Mouse (Mus musculus): ENCODE results near the gene Gm27029. TPM values are rescaled to one million over a fixed set of nuclear protein-coding genes. Genes with fewer than 3 reads are reported as not detected.
A peak's percentile ranks its signal among the peaks of the same experiment; 100 is the strongest.
"Not testable (repeated sequence)": the region's sequence is repeated elsewhere in the genome, so short reads cannot be mapped to it uniquely, and the experiment has no call there.

Gm27029 gene
- total RNA-seq, 2 experiments from 2014 or later, result not detected

DNA sequence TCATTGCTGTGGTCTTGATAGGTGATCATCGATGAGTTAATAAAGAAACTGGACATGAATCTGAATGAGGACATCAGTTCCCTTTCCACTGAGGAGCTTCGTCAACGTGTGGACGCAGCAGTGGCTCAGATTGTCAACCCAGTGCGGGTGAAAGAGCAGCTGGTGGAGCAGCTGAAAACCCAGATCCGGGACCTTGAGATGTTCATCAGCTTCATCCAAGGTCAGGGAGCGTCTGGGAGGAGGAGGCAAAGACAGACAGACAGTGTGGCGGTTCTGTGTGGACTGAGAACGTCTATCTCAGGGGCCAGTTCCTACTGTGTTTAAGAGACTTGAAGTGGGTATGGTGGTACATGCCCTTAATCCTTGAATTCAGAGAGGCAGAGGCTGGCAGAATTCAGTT, 6.7 kb upstream of the Gm27029 start:
- no peak for ATAC-seq (replicated peaks; ENCODE audit: low FRiP score, poor library complexity, severe bottlenecking)

DNA sequence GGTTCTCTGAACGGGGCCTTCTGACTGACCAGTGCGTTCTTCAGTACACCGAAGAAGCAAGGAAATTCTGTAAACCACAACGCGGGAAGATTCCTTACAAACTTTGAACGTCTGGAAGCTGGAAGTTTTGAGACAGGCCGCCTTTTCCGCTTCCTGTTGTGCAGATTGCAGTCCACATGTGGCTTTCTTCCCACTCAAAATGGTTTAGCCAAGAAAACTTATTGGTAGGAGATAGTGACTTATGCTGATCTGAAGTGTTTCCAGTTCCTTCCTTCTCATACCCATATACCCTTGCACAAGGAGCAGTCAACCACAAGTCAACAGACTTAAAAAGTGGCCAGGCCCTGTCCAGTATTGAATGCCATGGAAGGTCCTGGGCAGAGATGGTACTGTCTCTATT, 1.6 kb upstream of the Gm27029 start:
- ATAC-seq (replicated peaks; ENCODE audit: low FRiP score, poor library complexity, severe bottlenecking), result no peak

DNA sequence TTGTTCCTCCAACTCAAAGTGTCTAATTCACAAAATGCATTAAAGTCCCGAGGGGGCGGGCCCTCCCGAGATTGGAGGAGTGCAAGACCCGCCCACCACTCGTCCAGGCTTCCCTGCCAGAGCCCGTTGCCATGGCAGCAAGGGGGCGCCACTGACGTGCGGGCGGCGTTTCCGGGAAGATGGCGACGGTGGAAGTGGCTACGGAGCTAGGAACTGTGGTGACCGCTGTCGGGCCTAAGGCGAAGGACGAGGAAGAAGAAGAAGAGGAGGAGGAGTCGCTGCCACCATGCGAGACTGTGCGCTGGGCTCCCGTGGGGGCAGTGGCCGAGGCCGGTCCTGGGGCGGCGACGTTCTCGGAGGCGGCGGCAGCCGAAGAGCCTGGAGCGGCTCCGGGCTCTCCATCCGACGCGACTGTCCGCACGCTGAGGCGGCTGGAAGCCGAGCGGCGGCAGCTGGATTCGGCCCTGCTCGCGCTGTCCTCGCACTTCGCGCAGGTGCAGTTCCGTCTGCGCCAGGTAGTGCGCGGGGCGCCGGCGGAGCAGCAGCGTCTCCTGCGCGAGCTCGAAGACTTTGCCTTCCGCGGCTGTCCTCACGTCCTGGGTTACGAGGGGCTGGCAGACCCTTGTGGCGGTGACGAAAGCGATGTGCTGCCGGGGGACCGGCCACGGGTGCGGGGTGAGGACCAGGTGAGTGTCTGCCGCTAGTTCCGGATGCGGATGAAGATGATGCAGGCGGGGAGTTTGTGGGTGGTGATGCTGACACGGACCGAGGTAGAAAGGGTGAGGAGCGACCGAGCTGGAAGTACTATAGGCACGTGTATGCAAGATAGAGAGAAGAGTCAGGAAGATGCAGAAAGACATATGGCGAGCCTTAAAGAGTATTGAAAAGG, 573 bp upstream of the Gm27029 start, which contains the start of the genes Rundc1 and Ptges3l:
Rundc1 (plus strand) TSS at position 161 of the 889 bp plus-strand sequence.
Ptges3l (minus strand) TSS at position 409 of the 889 bp plus-strand sequence.
- ATAC-seq (replicated peaks; ENCODE audit: low FRiP score, poor library complexity, severe bottlenecking), result peak; percentile 96

DNA sequence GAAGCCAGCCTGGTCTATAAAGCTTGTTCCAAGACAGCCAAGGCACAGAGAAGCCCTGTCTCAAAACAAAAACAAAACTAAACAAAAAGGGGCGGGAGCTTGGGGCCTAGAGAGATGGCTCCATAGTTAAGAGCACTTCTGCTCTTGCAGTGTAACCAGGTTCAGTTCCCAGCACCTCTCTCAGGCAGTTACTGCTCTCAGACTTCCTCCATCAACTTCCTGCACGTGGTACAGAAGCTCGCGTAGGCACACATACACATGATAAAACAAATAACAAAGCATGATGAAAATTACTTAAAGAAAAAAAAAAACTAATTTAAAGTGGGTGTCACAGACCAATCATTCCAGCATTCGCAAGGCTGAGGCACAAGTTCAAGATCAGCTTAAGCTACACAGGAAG, 4.4 kb downstream of the Gm27029 start:
- ATAC-seq (replicated peaks; ENCODE audit: low FRiP score, poor library complexity, severe bottlenecking), result no peak

DNA sequence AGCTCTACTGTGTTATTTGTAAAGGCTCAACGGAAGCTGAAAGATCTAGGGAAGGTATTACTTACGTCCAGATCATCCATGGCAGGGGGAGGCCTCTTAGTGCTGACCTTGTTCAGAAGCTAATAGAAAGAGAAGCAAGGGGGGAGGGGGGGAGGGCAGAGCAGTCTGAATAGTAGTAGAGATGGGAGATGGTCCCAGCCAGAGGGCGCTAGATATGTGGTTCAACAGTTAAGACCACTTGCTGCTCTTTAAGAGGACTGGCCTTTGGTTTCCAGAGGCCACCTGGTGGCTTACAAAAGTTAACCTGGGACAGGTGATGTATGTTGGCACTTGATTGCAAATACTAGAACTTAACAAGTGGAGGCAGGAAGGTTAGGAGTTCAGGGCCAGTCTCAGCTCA, 5.0 kb downstream of the Gm27029 start:
- ATAC-seq (replicated peaks; ENCODE audit: low FRiP score, poor library complexity, severe bottlenecking), result no peak

DNA sequence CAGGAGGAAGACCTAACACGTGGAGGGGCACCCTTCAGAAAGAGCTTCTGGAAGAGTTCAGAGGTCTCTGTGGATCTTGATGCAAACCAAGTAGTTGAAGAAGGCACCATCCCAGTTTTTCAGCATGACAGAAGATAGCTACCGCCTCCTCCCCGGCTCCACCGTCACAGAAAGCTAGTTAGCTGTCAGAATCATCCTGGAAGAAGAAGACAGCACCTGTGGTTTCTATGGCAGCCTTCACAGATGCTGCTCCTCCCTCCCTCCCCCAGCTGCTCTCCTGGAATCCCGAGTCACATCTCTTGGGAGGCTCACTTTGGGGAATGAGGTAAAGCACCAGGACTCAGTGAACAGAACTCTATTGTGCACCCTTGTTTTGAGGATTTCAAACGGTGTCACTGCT, 5.6 kb downstream of the Gm27029 start:
- ATAC-seq (replicated peaks; ENCODE audit: low FRiP score, poor library complexity, severe bottlenecking), result no peak

DNA sequence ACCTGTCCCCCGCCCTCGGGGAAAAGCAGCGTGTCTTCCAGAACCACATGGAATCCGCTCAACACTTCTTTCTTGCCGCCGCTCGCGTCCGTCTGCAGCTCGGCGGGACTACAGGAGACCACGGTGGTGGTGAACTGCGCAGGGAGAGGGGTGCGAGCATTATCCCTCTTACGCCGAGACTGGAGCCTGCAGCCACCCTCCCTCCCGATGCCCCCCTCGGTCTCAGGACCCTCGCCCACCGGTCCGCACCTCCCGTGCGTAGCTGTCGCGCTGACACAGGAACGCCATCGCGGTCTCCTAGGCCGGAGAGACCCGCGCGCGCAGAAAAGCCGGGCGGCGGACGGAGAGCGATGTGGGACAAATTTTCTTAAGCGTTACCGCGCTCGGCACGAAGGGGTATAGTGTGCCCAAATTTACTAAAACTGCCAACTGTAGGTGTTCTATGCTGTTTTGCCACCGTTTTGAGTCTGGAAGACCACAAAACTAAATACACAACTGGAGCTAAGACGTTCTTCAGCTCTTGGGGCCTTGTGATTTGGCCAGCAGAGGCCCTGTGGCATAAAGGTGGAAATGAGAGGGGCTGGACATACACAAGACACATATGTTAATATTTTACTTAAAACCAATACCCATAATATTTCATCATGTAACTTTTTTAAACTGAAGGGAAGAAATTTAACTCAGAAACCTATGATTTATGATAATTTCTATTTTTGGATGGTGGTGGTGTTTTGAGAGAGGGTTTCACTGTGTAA, 7.3 kb downstream of the Gm27029 start, which contains the start of gene Aarsd1:
Aarsd1 (minus strand) TSS at position 515 of the 755 bp plus-strand sequence.
- ATAC-seq (replicated peaks; ENCODE audit: low FRiP score, poor library complexity, severe bottlenecking), result peak; percentile 83

DNA sequence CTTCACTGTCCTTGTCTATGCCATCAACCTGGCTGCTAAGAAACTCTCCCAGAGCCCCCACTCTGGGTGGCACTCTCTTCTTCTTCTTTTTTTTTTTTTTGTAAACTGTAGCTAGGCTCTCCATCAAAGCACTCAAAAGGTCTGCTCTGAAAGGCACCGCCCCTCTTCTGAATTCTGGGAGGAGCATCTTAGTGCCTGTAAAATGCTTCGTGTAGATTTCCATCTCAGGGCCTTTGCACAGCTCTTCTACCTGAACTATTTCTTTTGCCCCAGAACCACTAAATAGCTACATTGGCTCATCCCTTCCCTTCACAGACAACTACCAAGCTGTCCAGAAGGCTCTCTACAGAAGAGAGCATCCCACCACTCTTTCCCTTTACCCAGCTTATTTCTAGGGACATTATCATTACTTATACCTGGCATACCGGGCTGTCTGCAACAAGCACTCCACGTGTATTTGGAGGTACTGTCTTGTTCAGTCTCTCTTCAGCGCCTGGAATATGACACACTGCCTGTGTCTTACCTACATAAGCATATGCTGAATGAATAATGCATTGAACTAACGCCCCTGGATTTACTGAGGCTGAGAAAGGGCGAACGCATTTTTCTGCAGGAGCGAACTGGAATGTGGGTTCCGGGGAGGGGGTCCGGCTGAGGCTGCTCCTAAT, 8.0 kb downstream of the Gm27029 start:
- peak; percentile 85 for ATAC-seq (replicated peaks; ENCODE audit: low FRiP score, poor library complexity, severe bottlenecking)

DNA sequence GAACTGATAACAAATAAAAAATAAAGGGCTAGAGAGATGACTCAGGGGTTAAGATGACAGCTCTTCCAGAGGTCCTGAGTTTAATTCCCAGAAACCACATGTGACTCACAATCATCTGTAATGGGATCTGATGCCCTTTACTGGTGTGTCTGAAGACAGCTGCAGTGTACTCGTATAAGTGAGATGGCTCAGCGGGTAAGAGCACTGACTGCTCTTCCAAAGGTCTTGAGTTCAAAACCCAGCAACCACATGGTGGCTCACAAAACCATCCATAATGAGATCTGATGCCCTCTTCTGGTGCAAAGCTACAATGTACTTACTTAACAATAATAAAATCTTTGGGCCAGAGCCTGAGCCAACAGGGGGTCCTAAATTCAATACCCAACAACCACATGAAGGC, 9.3 kb downstream of the Gm27029 start:
- no peak for ATAC-seq (replicated peaks; ENCODE audit: low FRiP score, poor library complexity, severe bottlenecking)

DNA sequence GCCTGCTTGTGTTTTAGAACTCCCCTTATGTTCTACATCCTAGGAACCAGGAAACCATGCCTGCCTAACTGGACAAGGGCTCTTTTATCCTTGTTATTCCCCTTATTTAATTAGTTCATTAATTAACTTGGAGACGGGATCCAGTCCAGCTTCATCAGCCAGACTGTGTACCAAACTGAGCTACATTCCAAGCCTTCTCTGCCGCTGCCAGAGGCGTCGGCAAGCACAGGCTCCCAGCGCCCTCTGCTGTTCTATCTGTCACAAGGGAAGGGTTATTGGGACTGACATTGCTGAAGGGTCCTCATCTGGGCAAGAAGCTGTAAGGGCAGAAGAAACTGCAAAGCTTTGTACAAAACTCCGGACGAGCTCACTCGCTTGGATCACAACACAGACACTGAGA, 29.5 kb downstream of the Gm27029 start:
- ATAC-seq (replicated peaks; ENCODE audit: low FRiP score, poor library complexity, severe bottlenecking), result peak; percentile 75; the same call in 1 of the 2 replicates

DNA sequence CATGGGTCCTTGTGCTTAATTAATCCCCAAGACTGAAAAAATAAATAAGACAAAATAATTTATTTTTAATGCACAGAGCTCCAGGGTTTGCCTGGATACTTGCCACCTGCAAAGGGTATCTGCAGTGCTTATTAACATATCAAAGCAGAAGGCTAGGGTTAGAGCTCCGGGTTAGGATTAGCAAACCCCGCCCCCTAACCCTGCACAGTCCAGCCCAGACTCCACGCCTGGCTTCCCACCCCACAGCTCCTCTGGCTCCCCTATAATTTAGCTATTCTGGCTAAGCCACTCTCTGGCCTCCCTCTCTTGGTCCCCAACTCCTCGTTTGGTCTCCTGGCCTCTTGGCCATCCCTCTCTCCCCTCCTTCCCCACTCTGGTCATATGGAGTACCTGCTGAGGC, 42.8 kb downstream of the Gm27029 start:
- ATAC-seq (replicated peaks; ENCODE audit: low FRiP score, poor library complexity, severe bottlenecking), result 0 out of 2 replicates have a peak, but pooled peaks have one; percentile 42

DNA sequence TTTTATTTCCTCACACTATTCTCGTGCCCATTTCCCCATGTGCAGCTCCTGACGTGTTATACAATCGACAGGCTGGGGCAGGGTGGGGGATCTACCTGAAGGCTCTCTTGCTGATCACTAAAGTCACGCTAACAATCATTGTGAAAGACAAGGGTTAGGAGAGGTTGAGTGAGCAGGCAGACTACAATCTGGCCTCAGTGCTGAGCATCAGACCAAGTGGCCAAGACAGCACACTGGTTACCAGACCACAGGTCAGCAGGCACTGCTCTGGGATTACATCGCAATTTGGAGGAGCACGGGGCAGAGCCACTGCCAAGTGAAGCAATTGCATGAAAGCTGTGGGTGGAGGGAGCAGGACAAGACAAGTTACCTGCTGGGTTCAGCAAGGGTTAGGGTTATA, 45.7 kb downstream of the Gm27029 start:
- no peak for ATAC-seq (replicated peaks; ENCODE audit: low FRiP score, poor library complexity, severe bottlenecking)

DNA sequence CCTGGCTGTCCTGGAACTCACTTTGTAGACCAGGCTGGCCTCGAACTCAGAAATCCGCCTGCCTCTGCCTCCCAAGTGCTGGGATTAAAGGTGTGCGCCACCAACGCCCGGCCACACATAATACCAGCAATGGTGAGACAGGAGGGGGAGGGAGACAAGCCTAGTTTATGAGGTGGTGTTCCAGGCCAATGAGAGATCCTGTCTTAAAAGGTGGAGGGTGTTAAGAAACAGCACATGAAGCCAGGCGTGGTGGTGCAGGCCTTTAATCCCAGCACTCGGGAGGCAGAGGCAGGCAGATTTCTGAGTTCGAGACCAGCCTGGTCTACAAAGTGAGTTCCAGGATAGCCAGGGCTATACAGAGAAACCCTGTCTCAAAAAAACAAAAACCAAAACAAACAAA, 46.4 kb downstream of the Gm27029 start:
- ATAC-seq (replicated peaks; ENCODE audit: low FRiP score, poor library complexity, severe bottlenecking), result not testable (repeated sequence)

DNA sequence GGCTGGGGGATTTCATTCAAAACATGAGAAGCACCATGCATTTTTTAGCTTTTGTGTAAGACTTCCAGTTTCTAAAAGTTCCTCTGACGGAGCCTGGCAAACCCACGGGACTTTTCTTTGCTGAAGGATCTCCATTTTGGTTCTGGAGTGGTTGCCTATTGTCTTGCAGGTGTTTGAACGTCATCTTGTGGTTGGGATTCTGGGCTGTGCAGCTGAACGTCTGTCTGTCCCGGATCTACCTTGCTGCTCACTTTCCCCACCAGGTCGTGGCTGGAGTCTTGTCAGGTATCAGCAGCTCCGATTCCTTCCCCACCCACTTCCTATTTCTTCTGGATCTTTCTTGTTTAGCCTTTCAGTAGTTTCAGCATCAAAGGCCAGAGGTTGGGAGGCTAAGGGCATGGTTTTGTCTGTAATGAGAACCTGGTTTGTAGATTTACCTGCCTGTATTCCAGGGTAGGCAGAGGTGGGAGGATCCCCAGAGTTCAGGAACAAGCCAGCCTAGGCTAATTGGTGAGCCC, 50.1 kb downstream of the Gm27029 start:
- no peak for ATAC-seq (replicated peaks; ENCODE audit: low FRiP score, poor library complexity, severe bottlenecking)

DNA sequence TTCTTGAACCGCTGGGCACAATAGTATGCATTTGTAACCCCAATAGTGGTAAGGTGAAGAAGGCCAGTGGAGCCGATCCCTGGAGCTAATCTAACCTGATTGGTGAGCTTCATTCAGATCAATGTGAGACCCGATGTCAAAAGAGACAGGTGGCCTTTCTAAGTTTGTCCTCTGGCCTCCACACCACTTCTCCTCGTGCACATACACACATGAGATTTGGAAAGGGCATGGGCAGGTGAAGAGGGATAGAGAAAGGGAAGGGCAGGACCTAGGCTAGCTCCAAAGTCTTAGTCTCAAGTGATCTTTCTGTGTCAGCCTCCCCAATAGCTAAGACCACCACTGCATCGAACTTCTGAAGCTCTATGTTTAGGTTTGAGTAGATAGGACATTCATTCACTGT, 54.5 kb downstream of the Gm27029 start:
- no peak for ATAC-seq (replicated peaks; ENCODE audit: low FRiP score, poor library complexity, severe bottlenecking)

DNA sequence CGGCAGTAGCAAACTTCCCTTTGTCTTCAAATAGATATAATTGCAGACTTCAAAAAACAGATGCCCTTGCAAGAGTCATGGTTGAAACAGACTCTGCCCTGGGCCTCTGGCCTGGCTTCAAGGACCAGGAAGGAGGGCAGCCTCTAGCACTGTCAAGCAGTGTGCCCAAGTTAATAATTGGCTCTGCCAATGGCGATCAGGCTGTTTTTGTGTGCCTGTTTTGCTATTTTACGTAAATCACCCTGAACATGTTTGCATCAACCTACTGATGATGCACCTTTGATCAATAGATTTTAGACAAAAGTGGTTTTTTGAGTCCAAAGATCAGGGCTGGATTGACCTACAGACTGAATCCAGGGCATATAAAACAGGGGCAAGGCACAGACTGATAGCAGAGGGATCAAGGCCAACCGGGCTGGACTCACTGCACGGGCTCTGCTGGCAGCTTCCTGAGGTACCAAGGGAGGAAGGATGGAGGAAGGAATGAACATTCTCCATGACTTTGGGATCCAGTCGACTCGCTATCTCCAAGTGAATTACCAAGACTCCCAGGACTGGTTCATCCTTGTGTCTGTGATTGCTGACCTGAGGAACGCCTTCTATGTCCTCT, 57.2 kb downstream of the Gm27029 start, which contains the start of gene G6pc:
G6pc (plus strand) TSS at position 236 of the 610 bp plus-strand sequence.
- ATAC-seq (replicated peaks; ENCODE audit: low FRiP score, poor library complexity, severe bottlenecking), result no peak

DNA sequence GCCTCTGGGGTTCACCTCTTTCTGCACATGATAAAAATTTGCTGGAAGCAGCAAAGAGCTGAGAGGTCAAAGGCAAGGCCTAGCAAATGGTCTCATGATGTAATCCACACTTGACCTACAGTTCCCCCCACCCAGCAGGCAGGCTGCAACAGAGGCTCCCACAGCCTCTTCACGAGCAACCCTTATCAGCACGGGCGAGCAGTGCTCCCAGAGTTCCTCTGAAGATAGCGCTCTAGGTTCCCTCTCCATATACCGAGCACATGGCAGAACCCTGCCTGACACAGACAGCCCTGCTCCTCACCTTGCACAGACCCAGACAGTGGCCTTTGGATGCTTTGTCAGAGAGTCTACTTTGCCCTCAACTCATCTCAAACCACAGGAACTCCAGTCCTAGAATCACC, 60.1 kb downstream of the Gm27029 start:
- ATAC-seq (replicated peaks; ENCODE audit: low FRiP score, poor library complexity, severe bottlenecking), result 0 out of 2 replicates have a peak, but pooled peaks have one; percentile 43

DNA sequence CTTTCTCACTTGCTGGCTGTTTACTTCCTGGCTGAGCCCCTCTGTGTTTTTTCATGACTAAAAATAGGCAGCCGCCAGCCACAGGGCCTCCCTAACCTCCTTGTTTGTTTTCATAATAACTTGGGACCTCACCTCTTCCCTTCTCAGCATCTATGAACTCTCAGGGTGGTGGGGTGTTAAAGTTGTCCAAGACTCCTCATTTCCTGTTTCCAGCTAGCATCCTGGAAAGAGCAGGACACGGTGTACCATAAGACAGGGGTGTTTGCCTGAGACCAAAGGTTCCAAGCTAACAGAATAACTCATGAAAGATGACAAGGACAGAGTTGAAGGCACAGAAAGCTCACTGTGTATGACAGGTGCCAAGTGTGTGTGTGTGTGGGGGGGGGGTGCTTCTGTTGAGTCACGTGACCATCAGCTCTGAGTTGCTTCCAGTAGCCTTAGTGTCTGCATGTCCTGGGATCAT, 63.9 kb downstream of the Gm27029 start:
- ATAC-seq (replicated peaks; ENCODE audit: low FRiP score, poor library complexity, severe bottlenecking), result no peak

DNA sequence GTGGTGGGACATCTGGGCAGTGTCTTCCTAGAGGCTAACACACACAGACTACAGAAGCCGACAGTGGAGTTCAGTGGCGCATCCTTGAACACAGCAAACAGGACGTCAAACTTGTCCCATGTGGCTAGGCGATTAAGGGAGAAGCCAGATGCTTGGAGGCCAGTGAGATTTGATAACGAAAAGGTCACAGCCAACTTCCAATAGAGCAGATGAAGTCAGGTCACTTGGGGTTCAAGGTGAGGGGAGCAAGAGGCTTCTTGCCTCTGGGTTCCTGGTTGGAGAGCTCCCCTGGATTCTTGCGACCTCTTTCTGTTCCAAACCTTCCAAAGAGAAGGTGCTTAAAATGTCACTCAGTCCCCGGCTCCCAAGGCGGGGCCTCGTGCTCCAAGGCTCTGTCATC, 64.8 kb downstream of the Gm27029 start:
- ATAC-seq (replicated peaks; ENCODE audit: low FRiP score, poor library complexity, severe bottlenecking), result no peak
